Mouse (Mus musculus): ENCODE results near the gene Snn.

GRCm38 (mm10) chr16:11068666-11069065 lies 7.9 kb downstream of the Snn start:
- TF ChIP-seq POLR2A (IDR thresholded peaks at IDR 0.05; ENCODE audit: borderline replicate concordance, insufficient read depth, low read length) = no peak
- TF ChIP-seq CTCF (IDR thresholded peaks at IDR 0.05; ENCODE audit: borderline replicate concordance, insufficient read depth, low read depth, low read length) = no peak

All from cerebellum, adult 2 months (tissue).